Mouse (Mus musculus): ENCODE results near the gene Crkl. TPM values are rescaled to one million over a fixed set of nuclear protein-coding genes. Genes with fewer than 3 reads are reported as not detected.

The Crkl gene
- polyA plus RNA-seq, 1 experiment from 2014 or later: 29.1 TPM

- WGBS: 48% methylated on average over 2 of the region's 2 CpGs
- no peaks in the 10 kb centered on the region for H3K9me3 ChIP-seq (ENCODE audit: control insufficient read depth, low read length)
- no peak overlapping the region for H3K4me2 ChIP-seq (replicated peaks; ENCODE audit: low read depth)
- ATAC-seq (ENCODE audit: low FRiP score, low TSS enrichment): no peak
- no peaks in the 10 kb centered on the region for H3K4me1 ChIP-seq (replicated peaks; ENCODE audit: control insufficient read depth, insufficient read depth)
- no peak for TF ChIP-seq EP300 (optimal IDR thresholded peaks at IDR 0.05)
- no peak for TF ChIP-seq CTCF (IDR thresholded peaks at IDR 0.05; ENCODE audit: low read depth)
- peaks cover 10% of the 10 kb centered on the region for H3K36me3 ChIP-seq (ENCODE audit: control insufficient read depth, insufficient read depth, low read length)
- H3K27ac ChIP-seq (replicated peaks): no peak overlapping the region
- DNase-seq (ENCODE audit: low spot score): no peak
- no peak overlapping the region for H3K4me3 ChIP-seq (ENCODE audit: low read depth, low read length)
- no peak overlapping the region for H3K9ac ChIP-seq (ENCODE audit: low read length)
- H3K27me3 ChIP-seq (ENCODE audit: control insufficient read depth, insufficient read depth, low read length): no peaks in the 10 kb centered on the region
These were observed 23.0 kb downstream of the Crkl start for GRCm38 (mm10) chr16:17474761-17475160.

- no peak for DNase-seq (ENCODE audit: low spot score)
- no peak for TF ChIP-seq EP300 (optimal IDR thresholded peaks at IDR 0.05)
- no peak for TF ChIP-seq CTCF (IDR thresholded peaks at IDR 0.05; ENCODE audit: low read depth)
- no peaks in the 10 kb centered on the region for H3K27me3 ChIP-seq (ENCODE audit: control insufficient read depth, insufficient read depth, low read length)
- no peaks in the 10 kb centered on the region for H3K4me1 ChIP-seq (replicated peaks; ENCODE audit: control insufficient read depth, insufficient read depth)
- no peak for ATAC-seq (ENCODE audit: low FRiP score, low TSS enrichment)
- WGBS: 87% methylated on average over 4 of the region's 4 CpGs
- H3K27ac ChIP-seq (replicated peaks): no peak overlapping the region
- no peak overlapping the region for H3K4me2 ChIP-seq (replicated peaks; ENCODE audit: low read depth)
- peaks cover 6% of the 10 kb centered on the region for H3K36me3 ChIP-seq (ENCODE audit: control insufficient read depth, insufficient read depth, low read length)
- H3K9ac ChIP-seq (ENCODE audit: low read length): no peak overlapping the region
- H3K4me3 ChIP-seq (ENCODE audit: low read depth, low read length): no peak overlapping the region
- H3K9me3 ChIP-seq (ENCODE audit: control insufficient read depth, low read length): no peaks in the 10 kb centered on the region
These were observed 23.5 kb downstream of the Crkl start for GRCm38 (mm10) chr16:17475326-17475725.

DNA sequence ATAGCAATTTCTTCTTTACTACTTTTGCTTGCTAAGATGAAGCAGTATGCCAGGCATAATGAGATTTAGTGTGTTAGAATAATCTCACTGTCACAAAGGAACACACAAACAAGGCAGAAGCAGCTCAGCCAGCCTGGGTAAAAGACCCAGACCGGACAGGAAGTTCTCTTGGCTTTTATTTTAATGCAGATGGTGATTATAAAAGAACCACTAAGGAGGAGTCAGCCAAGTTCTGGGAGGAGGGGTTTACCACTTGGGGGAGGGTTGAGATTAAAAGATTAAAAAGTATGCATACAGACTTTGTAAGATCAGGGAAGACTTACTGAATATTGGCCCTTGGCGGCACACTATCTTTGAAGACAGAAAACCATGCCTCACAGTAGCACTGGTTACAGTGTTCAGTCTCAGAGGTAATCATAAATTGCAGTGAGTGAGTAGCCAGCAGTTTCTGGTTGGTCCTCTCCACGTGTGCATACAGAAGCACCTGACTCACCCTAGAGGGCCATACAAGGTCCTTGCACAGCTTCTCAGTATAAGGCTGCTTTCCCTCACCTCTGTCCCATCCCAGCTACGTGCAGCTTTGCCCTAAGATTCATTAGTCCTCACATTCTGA lies 26.6 kb downstream of the Crkl start:
- no peak for TF ChIP-seq CTCF (IDR thresholded peaks at IDR 0.05; ENCODE audit: low read depth)
- no peak for TF ChIP-seq EP300 (optimal IDR thresholded peaks at IDR 0.05)
- ATAC-seq (ENCODE audit: low FRiP score, low TSS enrichment): no peak; the same call in 1 of the 2 replicates
- H3K27ac ChIP-seq (replicated peaks): no peak overlapping the region
- no peaks in the 10 kb centered on the region for H3K36me3 ChIP-seq (ENCODE audit: control insufficient read depth, insufficient read depth, low read length)
- no peak for DNase-seq (ENCODE audit: low spot score)
- H3K4me2 ChIP-seq (replicated peaks; ENCODE audit: low read depth): no peak overlapping the region
- H3K9me3 ChIP-seq (ENCODE audit: control insufficient read depth, low read length): no peaks in the 10 kb centered on the region
- no peak overlapping the region for H3K9ac ChIP-seq (ENCODE audit: low read length)
- H3K4me1 ChIP-seq (replicated peaks; ENCODE audit: control insufficient read depth, insufficient read depth): no peaks in the 10 kb centered on the region
- H3K27me3 ChIP-seq (ENCODE audit: control insufficient read depth, insufficient read depth, low read length): no peaks in the 10 kb centered on the region
- no peak overlapping the region for H3K4me3 ChIP-seq (ENCODE audit: low read depth, low read length)
- WGBS: 51% methylated on average over 4 of the region's 4 CpGs

DNA sequence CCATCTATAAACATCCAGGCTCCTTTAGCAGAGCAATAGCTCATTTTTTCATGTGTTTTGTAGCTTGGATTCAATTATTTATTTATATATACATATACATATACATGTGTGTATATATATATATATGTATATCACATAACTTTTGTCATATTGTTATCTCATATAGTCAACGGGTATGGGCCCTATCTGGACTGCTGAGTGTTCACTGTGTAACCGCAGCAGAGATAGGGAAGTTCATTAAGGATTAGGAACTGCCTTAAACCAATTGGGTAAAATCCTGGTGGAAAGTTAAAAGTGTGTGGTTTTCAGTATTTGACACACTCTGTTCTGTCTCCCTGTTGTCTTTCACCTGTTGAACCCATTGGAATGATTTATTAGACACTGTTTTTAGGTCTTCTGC lies 29.7 kb downstream of the Crkl start:
- Histone ChIP-seq H3K27me3 (ENCODE audit: control insufficient read depth, insufficient read depth, low read length) (no peaks in the 10 kb centered on the region), H3K4me2 (replicated peaks; ENCODE audit: low read depth) (no peak overlapping the region), H3K36me3 (ENCODE audit: control insufficient read depth, insufficient read depth, low read length) (peaks cover 8% of the 10 kb centered on the region; the same call in 1 of the 2 replicates), H3K4me1 (replicated peaks; ENCODE audit: control insufficient read depth, insufficient read depth) (no peaks in the 10 kb centered on the region), H3K27ac (replicated peaks) (no peak overlapping the region), H3K9me3 (ENCODE audit: control insufficient read depth, low read length) (no peaks in the 10 kb centered on the region), H3K9ac (ENCODE audit: low read length) (no peak overlapping the region), H3K4me3 (ENCODE audit: low read depth, low read length) (no peak overlapping the region)
- ATAC-seq (ENCODE audit: low FRiP score, low TSS enrichment) (no peak), DNase-seq (ENCODE audit: low spot score) (no peak)
- WGBS: 66% methylated on average over 2 of the region's 2 CpGs
- TF ChIP-seq EP300 (optimal IDR thresholded peaks at IDR 0.05) (no peak), CTCF (IDR thresholded peaks at IDR 0.05; ENCODE audit: low read depth) (no peak)

DNA sequence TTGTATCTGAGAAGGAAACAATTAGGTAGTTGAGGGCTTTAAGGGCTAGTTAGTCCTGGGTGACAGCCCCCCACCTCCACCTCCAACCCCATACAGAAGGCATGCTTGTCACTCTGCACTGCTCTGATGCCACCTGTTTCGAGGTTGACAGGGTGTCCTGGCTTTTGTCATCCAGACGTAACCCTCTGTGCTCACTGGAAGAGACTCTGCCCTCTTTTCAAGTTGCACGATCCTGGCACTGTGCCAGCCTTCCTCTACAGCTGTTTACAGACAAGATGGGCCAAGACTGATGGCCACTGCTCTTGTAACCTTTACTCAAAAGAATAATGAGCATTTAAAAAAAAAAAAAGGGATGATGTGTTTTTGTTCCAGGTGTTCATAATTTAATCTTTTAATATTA lies 34.7 kb downstream of the Crkl start:
- no peak overlapping the region for H3K4me3 ChIP-seq (ENCODE audit: low read depth, low read length)
- H3K9ac ChIP-seq (ENCODE audit: low read length): no peak overlapping the region
- no peaks in the 10 kb centered on the region for H3K4me1 ChIP-seq (replicated peaks; ENCODE audit: control insufficient read depth, insufficient read depth)
- 10% methylated on average over 3 of the region's 3 CpGs for WGBS
- TF ChIP-seq CTCF (IDR thresholded peaks at IDR 0.05; ENCODE audit: low read depth) (no peak), EP300 (optimal IDR thresholded peaks at IDR 0.05) (no peak)
- H3K9me3 ChIP-seq (ENCODE audit: control insufficient read depth, low read length): no peaks in the 10 kb centered on the region
- no peaks in the 10 kb centered on the region for H3K27me3 ChIP-seq (ENCODE audit: control insufficient read depth, insufficient read depth, low read length)
- DNase-seq (ENCODE audit: low spot score): peak; percentile 51
- H3K27ac ChIP-seq (replicated peaks): no peak overlapping the region
- no peak for ATAC-seq (ENCODE audit: low FRiP score, low TSS enrichment)
- H3K4me2 ChIP-seq (replicated peaks; ENCODE audit: low read depth): no peak overlapping the region
- H3K36me3 ChIP-seq (ENCODE audit: control insufficient read depth, insufficient read depth, low read length): peaks cover 8% of the 10 kb centered on the region; the same call in 1 of the 2 replicates

Data from stomach, postnatal 0 days (tissue).